8 mouse cellular contexts compared by ENCODE assay signal in the genomic region with DNA sequence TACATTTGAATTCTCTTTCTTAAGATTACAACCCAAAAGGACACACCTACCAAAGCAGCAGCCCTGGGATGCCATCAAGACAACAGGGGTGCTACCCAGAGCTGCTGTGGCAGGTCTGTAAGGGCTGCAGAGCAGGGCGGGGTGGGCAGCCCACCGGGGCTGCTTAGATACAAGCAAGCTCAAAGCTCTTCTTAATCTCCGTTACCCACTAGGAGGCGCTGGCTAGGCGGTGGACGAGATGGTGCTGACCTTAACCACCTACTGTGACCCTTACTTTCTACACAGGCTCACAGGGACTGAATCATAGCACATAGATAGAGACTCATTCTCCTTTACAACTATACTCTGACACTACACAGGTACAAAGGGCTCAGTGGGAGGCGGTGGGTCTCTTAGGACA.
DNase-seq lines count a peak whose midpoint lies in the region; ATAC-seq lines count a peak whose summit lies in the region.

No protein-coding gene starts in this region.

- 0 out of 2 replicates have a peak, but pooled peaks have one; percentile 34 for ATAC-seq in frontal cortex, adult (ENCODE audit: low TSS enrichment)

- no peak for DNase-seq in frontal cortex, postnatal 25 days (ENCODE audit: low spot score in 2 of 2)
- peak; percentile 68 for DNase-seq in testis, postnatal 10 days (ENCODE audit: low spot score)
- no peak for DNase-seq in testis, postnatal 14 days (ENCODE audit: low spot score)
- DNase-seq in cerebellum, postnatal 10 days = peak; percentile 83 to 87
- peak; percentile 71 for DNase-seq in heart, postnatal 4 days
- DNase-seq in mesoderm, embryonic 11.5 days (ENCODE audit: low read depth, low spot score) = peak; percentile 58
- no peak for DNase-seq in left cerebral cortex, adult 11 months (ENCODE audit: low spot score)

Comparison
In these comparisons a context has a peak if more than half of its experiments do, and no peak if none do; other contexts are left out.
1. DNase-seq: peak in testis, postnatal 10 days (single experiment), cerebellum, postnatal 10 days (2 of 2), heart, postnatal 4 days (single experiment) and mesoderm, embryonic 11.5 days (single experiment); none in frontal cortex, postnatal 25 days (0 of 2), testis, postnatal 14 days (single experiment) and left cerebral cortex, adult 11 months (single experiment).